11 mouse cellular contexts compared by ENCODE assay signal in genomic region chrX:151337804-151338203, GRCm38 (mm10). TPM values are rescaled to one million over a fixed set of nuclear protein-coding genes. Genes with fewer than 3 reads are reported as not detected.
DNase-seq lines count a peak whose midpoint lies in the region; ATAC-seq and TF ChIP-seq lines count a peak whose summit lies in the region.
"Had no signal": no experiment of that assay in that cellular context is flagged by ENCODE, and none has a peak within 500 bp of the region (broad histone marks: within the 10 kb centered on the region; RNA-seq: fewer than 3 reads in every experiment).

No protein-coding gene starts in this region.

- 58% methylated on average over 4 of the region's 4 CpGs for WGBS in liver, postnatal 0 days (ENCODE audit: insufficient replicate concordance)
- 73% methylated on average over 4 of the region's 4 CpGs for WGBS in liver, embryonic 11.5 days
- WGBS in heart, embryonic 15.5 days, result 33% methylated on average over 4 of the region's 4 CpGs

- no peaks in the 10 kb centered on the region for H3K4me1 ChIP-seq in liver, postnatal 0 days (ENCODE audit: insufficient read depth)
- H3K4me1 ChIP-seq in liver, embryonic 11.5 days (replicated peaks; ENCODE audit: control insufficient read depth, insufficient read depth, low read length), result no peaks in the 10 kb centered on the region
- peaks cover 6% of the 10 kb centered on the region; the same call in 1 of the 2 replicates for H3K4me1 ChIP-seq in heart, embryonic 15.5 days (replicated peaks)
- H3K4me1 ChIP-seq: liver, embryonic 15.5 days had no signal

- no peak for TF ChIP-seq CTCF in liver, postnatal 0 days (IDR thresholded peaks at IDR 0.05; ENCODE audit: low read depth)
- TF ChIP-seq CTCF in brain, embryonic 14.5 days (IDR thresholded peaks at IDR 0.05; ENCODE audit: borderline replicate concordance, extremely low read depth, insufficient read depth, insufficient read length), result no peak

- no peak overlapping the region for H3K4me3 ChIP-seq in liver, postnatal 0 days (ENCODE audit: low read depth, low read length)
- H3K4me3 ChIP-seq in liver, embryonic 11.5 days (ENCODE audit: low read depth, low read length), result no peak overlapping the region
- H3K4me3 ChIP-seq in heart, embryonic 15.5 days, result no peak overlapping the region
- H3K4me3 ChIP-seq: erythroblast, embryonic 14.5 days; liver, embryonic 15.5 days had no signal

- no peak for TF ChIP-seq POLR2A in brain, embryonic 14.5 days (IDR thresholded peaks at IDR 0.05; ENCODE audit: borderline replicate concordance, extremely low read depth, insufficient read depth, insufficient read length, poor library complexity, severe bottlenecking)

- H3K9me3 ChIP-seq in liver, postnatal 0 days (ENCODE audit: low read length), result no peaks in the 10 kb centered on the region
- H3K9me3 ChIP-seq in liver, embryonic 11.5 days (ENCODE audit: control insufficient read depth, low read length), result no peaks in the 10 kb centered on the region
- no peaks in the 10 kb centered on the region for H3K9me3 ChIP-seq in heart, embryonic 15.5 days (replicated peaks)
- H3K9me3 ChIP-seq: liver, embryonic 15.5 days had no signal

- peak; percentile 21 for DNase-seq in liver, postnatal 0 days
- DNase-seq in liver, embryonic 11.5 days (ENCODE audit: low spot score), result no peak
- peak; percentile 1 for DNase-seq in brain, embryonic 14.5 days (ENCODE audit: low read depth)
- DNase-seq in lung, postnatal 25 days (ENCODE audit: low spot score), result peak; percentile 18
- DNase-seq in layer of hippocampus, adult 9-11 months, result no peak
- no peak for DNase-seq in layer of hippocampus, adult 9-10 months (ENCODE audit: low spot score)
- DNase-seq: thymus, postnatal 36 days had no signal

- TF ChIP-seq EP300 in liver, postnatal 0 days (IDR thresholded peaks at IDR 0.05; ENCODE audit: low read depth), result no peak

- no peak for ATAC-seq in liver, postnatal 0 days
- no peak for ATAC-seq in liver, embryonic 11.5 days (replicated peaks; ENCODE audit: low FRiP score)
- ATAC-seq in heart, embryonic 15.5 days (replicated peaks; ENCODE audit: insufficient number of reproducible peaks, insufficient read depth, low FRiP score, low read depth), result peak; percentile 89
- ATAC-seq in activated CD4-positive, CD25-positive, alpha-beta regulatory T cell, adult 4 months, result no peak

- H3K4me2 ChIP-seq in liver, postnatal 0 days (ENCODE audit: low read depth, low read length), result no peak overlapping the region
- no peak overlapping the region for H3K4me2 ChIP-seq in liver, embryonic 11.5 days
- no peak overlapping the region for H3K4me2 ChIP-seq in heart, embryonic 15.5 days
- H3K4me2 ChIP-seq: liver, embryonic 15.5 days had no signal

- H3K9ac ChIP-seq in liver, postnatal 0 days (replicated peaks), result no peak overlapping the region
- H3K9ac ChIP-seq in liver, embryonic 11.5 days (ENCODE audit: low read depth, low read length), result no peak overlapping the region
- H3K9ac ChIP-seq in heart, embryonic 15.5 days, result no peak overlapping the region
- H3K9ac ChIP-seq: liver, embryonic 15.5 days had no signal

- H3K27me3 ChIP-seq in liver, postnatal 0 days (ENCODE audit: insufficient read depth, low read length), result no peaks in the 10 kb centered on the region
- H3K27me3 ChIP-seq in liver, embryonic 11.5 days (replicated peaks; ENCODE audit: control insufficient read depth, insufficient read depth, low read length), result peaks cover 8% of the 10 kb centered on the region; the same call in 1 of the 2 replicates
- peaks cover 6% of the 10 kb centered on the region; the same call in 1 of the 2 replicates for H3K27me3 ChIP-seq in heart, embryonic 15.5 days

- H3K36me3 ChIP-seq in liver, postnatal 0 days (replicated peaks; ENCODE audit: insufficient read depth, low read length), result no peaks in the 10 kb centered on the region
- H3K36me3 ChIP-seq in liver, embryonic 11.5 days (ENCODE audit: control insufficient read depth, insufficient read depth, low read length), result no peaks in the 10 kb centered on the region
- no peaks in the 10 kb centered on the region for H3K36me3 ChIP-seq in heart, embryonic 15.5 days
- H3K36me3 ChIP-seq: liver, embryonic 15.5 days had no signal

- H3K27ac ChIP-seq in liver, postnatal 0 days (ENCODE audit: low read depth), result no peak overlapping the region
- no peak overlapping the region for H3K27ac ChIP-seq in liver, embryonic 11.5 days (ENCODE audit: low read depth, low read length)
- peak overlapping the region; percentile 61 for H3K27ac ChIP-seq in heart, embryonic 15.5 days
- H3K27ac ChIP-seq: liver, embryonic 15.5 days had no signal

RNA-seq across cellular contexts. Expression of gene Fam120c, which starts 6.2 kb away (rescaled TPM):
- 0.46 and 0.58 TPM in 2 replicates for polyA plus RNA-seq in liver, postnatal 0 days (2015; fragmentation: Nextera tagmentation; extraction: Ambion mirVana)
- 2.0 and 2.4 TPM in 2 replicates for polyA plus RNA-seq in liver, embryonic 11.5 days (2014; fragmentation: Nextera tagmentation; extraction: Ambion mirVana)
- polyA plus RNA-seq in brain, embryonic 14.5 days (2012; rRNA removed), result 7.1 and 8.8 TPM in 2 replicates
- 3.6 and 4.3 TPM in 2 replicates for polyA plus RNA-seq in heart, embryonic 15.5 days (2015; fragmentation: Nextera tagmentation; extraction: Ambion mirVana)
- 1 to 10 TPM; 1.6 to 1.7 TPM for polyA plus RNA-seq in activated CD4-positive, CD25-positive, alpha-beta regulatory T cell, adult 4 months (2017; shearing (Covaris generic))

Comparison
In these comparisons a context has a peak if more than half of its experiments do, and no peak if none do; other contexts are left out.
1. DNase-seq: peak in liver, postnatal 0 days (single experiment), brain, embryonic 14.5 days (single experiment) and lung, postnatal 25 days (single experiment); none in liver, embryonic 11.5 days (single experiment), layer of hippocampus, adult 9-11 months (single experiment) and layer of hippocampus, adult 9-10 months (single experiment).